Mouse (Mus musculus): ENCODE results near the gene T. TPM values are rescaled to one million over a fixed set of nuclear protein-coding genes. Genes with fewer than 3 reads are reported as not detected.

T gene
- polyA plus RNA-seq, 1 experiment from 2014 or later: 0.09 TPM

Other genes starting within 250 kb of the T start
- 1.7 and 2.0 TPM in 2 replicates for gene Ccr6, start 198.4 kb upstream of the T start, polyA plus RNA-seq (2015; fragmentation: Nextera tagmentation; extraction: Ambion mirVana)
- 280 and 284 TPM in 2 replicates for gene Mpc1, start 151.5 kb upstream of the T start, polyA plus RNA-seq (2015; fragmentation: Nextera tagmentation; extraction: Ambion mirVana)
- gene Sft2d1, start 123.3 kb upstream of the T start, polyA plus RNA-seq (2015; fragmentation: Nextera tagmentation; extraction: Ambion mirVana): 130 and 131 TPM in 2 replicates
- gene Prr18, start 97.0 kb upstream of the T start, polyA plus RNA-seq (2015; fragmentation: Nextera tagmentation; extraction: Ambion mirVana): 0.07 and 0.18 TPM in 2 replicates
- gene T2, start 78.4 kb upstream of the T start, polyA plus RNA-seq (2015; fragmentation: Nextera tagmentation; extraction: Ambion mirVana): 0.19 and 0.27 TPM in 2 replicates
- gene Pde10a, start 90.9 kb downstream of the T start, polyA plus RNA-seq (2015; fragmentation: Nextera tagmentation; extraction: Ambion mirVana): 3.1 and 3.3 TPM in 2 replicates
- not detected in 2 replicates for gene Gm17087, start 132.5 kb downstream of the T start, polyA plus RNA-seq (2015; fragmentation: Nextera tagmentation; extraction: Ambion mirVana)